Mouse (Mus musculus) lung, postnatal 0 days (tissue): ENCODE results near the gene Tmem150a. TPM values are rescaled to one million over a fixed set of nuclear protein-coding genes. Genes with fewer than 3 reads are reported as not detected.
A peak's percentile ranks its signal among the peaks of the same experiment; 100 is the strongest.

ENCODE experiments used
- ATAC-seq: fragments of 200-750 bp; cut with Nextera tagmentation; 2 replicates; pipeline ENCODE4 v1.8.0; 2017; ENCODE audit warnings: moderate library complexity
- DNase-seq: peaks from one replicate; pipeline ENCODE4 v3.0.0-alpha.2; 2016; ENCODE audit warnings: low spot score
- H3K27ac ChIP-seq: fragments of 300-500 bp; sonication (generic); 2 replicates; pipeline ENCODE4 v1.5.1; 2014; ENCODE audit warnings: antibody characterized with exemption, mild to moderate bottlenecking, low read length, mixed read lengths
- H3K27me3 ChIP-seq: fragments of 300-500 bp; sonication (generic); replicated peaks from 2 replicates; pipeline ENCODE4 v1.6.1; 2014; ENCODE audit warnings: low read length, mixed read lengths; ENCODE audit not compliant: insufficient read depth
- H3K36me3 ChIP-seq: fragments of 300-500 bp; sonication (generic); 2 replicates; pipeline ENCODE4 v1.6.1; 2014; ENCODE audit warnings: low read length, mixed read lengths; ENCODE audit not compliant: insufficient read depth
- H3K4me1 ChIP-seq: fragments of 300-500 bp; sonication (generic); 2 replicates; pipeline ENCODE4 v1.6.1; 2014; ENCODE audit warnings: antibody characterized with exemption, low read depth, low read length, mixed read lengths; ENCODE audit not compliant: insufficient read depth
- H3K4me2 ChIP-seq: fragments of 300-500 bp; sonication (generic); replicated peaks from 2 replicates; pipeline ENCODE4 v1.6.1; 2014; ENCODE audit warnings: low read depth, mild to moderate bottlenecking, low read length, moderate library complexity, mixed read lengths
- H3K4me3 ChIP-seq: fragments of 300-500 bp; sonication (generic); 2 replicates; pipeline ENCODE4 v1.5.1; 2014; ENCODE audit warnings: low read depth, low read length
- H3K9ac ChIP-seq: fragments of 300-500 bp; sonication (generic); replicated peaks from 2 replicates; pipeline ENCODE4 v1.6.1; 2014; ENCODE audit warnings: low read depth, mild to moderate bottlenecking
- H3K9me3 ChIP-seq: fragments of 300-500 bp; sonication (generic); 2 replicates; pipeline ENCODE4 v1.6.1; 2016; ENCODE audit warnings: low read length, mixed read lengths
- CTCF ChIP-seq: IDR thresholded peaks from 2 replicates; pipeline ENCODE4 v1.5.1; 2016; ENCODE audit warnings: antibody characterized with exemption, mild to moderate bottlenecking
- EP300 ChIP-seq: IDR thresholded peaks from 2 replicates; pipeline ENCODE4 v1.6.1; 2016; ENCODE audit warnings: antibody characterized with exemption, mild to moderate bottlenecking, control low read depth
- WGBS: fragments of 180-500 bp; shearing (Covaris S2); extraction: QIAGEN DNeasy Blood & Tissue Kit; methylation state at CpG from one replicate; pipeline ENCODE4 v1.1.7; 2014; 5-methylcytosine and 5-hydroxymethylcytosine counted together
- polyA plus RNA-seq: library from polyadenylated mRNA; unstranded; fragments of >200 nt; fragmentation: Nextera tagmentation; extraction: Ambion mirVana; gene quantifications from 2 replicates; pipeline ENCODE4 v1.2.1, GENCODE M21; 2015

Gene Tmem150a
- polyA plus RNA-seq, 1 experiment from 2014 or later = 17.6 TPM

DNA sequence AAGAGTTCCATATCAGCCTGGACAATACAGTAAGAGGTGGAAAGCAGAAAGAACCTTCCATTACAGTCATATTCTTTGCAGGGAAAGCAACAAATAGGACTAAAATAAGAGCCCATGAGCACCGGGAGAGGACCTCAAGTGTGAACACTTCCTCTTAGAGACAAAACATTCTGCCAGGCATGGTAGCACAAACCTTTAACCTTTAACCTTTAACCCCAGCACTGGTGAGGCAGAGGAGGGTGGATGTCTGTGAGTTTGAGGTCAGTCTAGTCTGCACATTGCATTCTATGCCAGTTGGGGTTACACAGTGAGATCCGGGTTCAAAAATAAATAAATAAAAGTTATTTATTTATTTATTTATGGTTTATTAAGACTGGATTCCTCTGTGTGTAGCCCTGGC lies 14.8 kb upstream of the Tmem150a start:
- DNase-seq (no peak), ATAC-seq (no peak)
- no peak overlapping the region for H3K27ac ChIP-seq
- TF ChIP-seq EP300 (no peak), CTCF (no peak)
- H3K9me3 ChIP-seq = no peaks in the 10 kb centered on the region
- 49% methylated on average over 2 of the region's 2 CpGs for WGBS
- no peak overlapping the region for H3K9ac ChIP-seq
- H3K4me3 ChIP-seq = no peak overlapping the region
- peaks cover 6% of the 10 kb centered on the region; the same call in 1 of the 2 replicates for H3K4me1 ChIP-seq
- H3K36me3 ChIP-seq = peaks cover 31% of the 10 kb centered on the region
- no peak overlapping the region for H3K4me2 ChIP-seq
- H3K27me3 ChIP-seq = no peaks in the 10 kb centered on the region

DNA sequence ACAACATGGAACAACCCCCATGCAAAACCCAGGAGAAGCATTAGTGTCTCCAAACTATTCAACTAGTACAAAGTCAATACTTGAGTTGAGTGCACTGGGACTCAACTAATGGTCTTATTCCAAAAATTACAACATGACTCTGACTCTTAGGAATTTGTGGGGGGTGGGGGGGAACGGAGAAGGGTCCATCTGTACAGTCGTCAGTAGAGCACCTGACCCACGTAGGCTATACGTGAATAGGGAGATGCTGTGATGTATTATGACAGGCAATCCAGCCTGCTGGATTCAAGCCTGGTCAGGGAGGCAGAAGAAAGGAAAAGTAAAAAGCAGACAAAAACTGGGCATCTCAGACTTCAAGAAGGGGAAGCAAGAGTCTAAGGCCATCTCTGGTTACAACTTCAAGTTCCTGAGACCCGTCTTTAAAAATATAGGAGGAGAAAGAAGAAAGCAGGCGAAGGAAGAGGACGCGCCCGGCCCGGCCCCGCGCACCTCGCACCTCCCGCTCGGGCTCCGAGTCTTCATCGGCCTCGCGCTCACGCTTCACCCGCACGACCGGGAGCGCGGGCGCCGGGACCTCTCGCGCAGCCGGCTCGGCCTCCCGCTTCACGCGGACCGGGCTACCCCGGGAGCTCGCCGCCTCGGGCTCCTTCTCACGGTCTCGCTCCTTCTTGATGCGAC lies 10.7 kb upstream of the Tmem150a start:
- TF ChIP-seq EP300 = no peak
- TF ChIP-seq CTCF = no peak
- peak; percentile 64 for DNase-seq
- WGBS = 0% methylated on average over 36 of the region's 42 CpGs
- H3K4me1 ChIP-seq = peaks cover 10% of the 10 kb centered on the region; the same call in 1 of the 2 replicates
- 0 out of 2 replicates have a peak, but pooled peaks cover 2% of the 10 kb centered on the region for H3K36me3 ChIP-seq
- no peaks in the 10 kb centered on the region for H3K27me3 ChIP-seq
- peak overlapping the region; percentile 85 for H3K9ac ChIP-seq
- peak; percentile 51 for ATAC-seq
- peak overlapping the region; percentile 90 for H3K27ac ChIP-seq
- peak overlapping the region; percentile 91 for H3K4me3 ChIP-seq
- peak overlapping the region; percentile 77 for H3K4me2 ChIP-seq
- H3K9me3 ChIP-seq = no peaks in the 10 kb centered on the region

DNA sequence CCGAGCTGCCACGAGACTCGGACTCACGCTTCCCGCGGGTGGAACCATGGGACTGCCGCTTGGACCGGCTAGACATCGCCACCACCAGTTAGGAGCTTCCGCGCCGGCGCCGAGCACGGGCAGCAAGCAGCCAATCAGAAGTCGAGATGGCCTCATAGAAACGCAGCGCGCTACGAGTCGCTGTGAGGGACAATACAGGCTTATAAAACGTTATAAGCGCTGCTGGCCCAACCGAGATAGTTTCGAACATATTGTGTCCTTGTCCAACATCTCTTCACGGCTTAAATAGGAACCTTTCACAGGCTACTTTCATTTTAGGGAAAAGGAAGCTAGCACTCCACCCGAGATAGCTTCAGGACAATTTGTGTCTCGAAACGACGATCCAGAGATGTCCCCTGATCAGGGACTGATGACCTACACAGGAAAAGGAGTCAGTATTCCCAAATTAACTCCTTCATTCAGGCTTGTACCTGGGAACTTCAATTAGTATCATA lies 10.1 kb upstream of the Tmem150a start, which contains the start of gene Usp39:
Gene Usp39 (minus strand): TSS at position 111 of the 494 bp plus-strand sequence.
- Histone ChIP-seq H3K27me3 (no peaks in the 10 kb centered on the region), H3K36me3 (no peaks in the 10 kb centered on the region), H3K9ac (peak within 1 kb of the TSS; percentile 85), H3K9me3 (no peaks in the 10 kb centered on the region), H3K4me3 (peak within 1 kb of the TSS; percentile 91), H3K4me2 (peak within 1 kb of the TSS; percentile 77), H3K4me1 (peaks cover 10% of the 10 kb centered on the region; the same call in 1 of the 2 replicates), H3K27ac (peak within 1 kb of the TSS; percentile 90)
- DNase-seq (peak; percentile 97), ATAC-seq (peak; percentile 86)
- WGBS = 3% methylated on average over 30 of the region's 30 CpGs
- TF ChIP-seq CTCF = peak; percentile 25; the same call in 1 of the 2 replicates
- TF ChIP-seq EP300 = no peak

DNA sequence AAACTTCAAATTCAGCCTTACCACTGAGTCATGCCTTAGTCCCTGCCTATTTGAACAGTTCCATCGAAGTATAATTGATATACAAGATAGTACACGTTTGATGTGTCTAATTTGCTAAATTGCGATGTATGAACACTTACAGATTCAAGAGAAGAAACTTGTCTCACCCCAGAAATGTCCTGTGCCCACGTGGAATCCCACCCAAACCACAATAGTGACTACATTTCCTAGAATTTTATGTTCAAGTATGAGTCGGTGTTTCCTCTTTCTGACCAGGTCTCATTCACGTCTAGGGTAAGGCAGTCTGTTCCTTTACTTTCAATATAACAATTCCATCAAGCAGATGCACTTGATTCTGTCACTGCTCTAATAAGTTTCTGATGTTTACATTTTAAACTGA lies 9.6 kb upstream of the Tmem150a start:
- no peak for ATAC-seq

DNA sequence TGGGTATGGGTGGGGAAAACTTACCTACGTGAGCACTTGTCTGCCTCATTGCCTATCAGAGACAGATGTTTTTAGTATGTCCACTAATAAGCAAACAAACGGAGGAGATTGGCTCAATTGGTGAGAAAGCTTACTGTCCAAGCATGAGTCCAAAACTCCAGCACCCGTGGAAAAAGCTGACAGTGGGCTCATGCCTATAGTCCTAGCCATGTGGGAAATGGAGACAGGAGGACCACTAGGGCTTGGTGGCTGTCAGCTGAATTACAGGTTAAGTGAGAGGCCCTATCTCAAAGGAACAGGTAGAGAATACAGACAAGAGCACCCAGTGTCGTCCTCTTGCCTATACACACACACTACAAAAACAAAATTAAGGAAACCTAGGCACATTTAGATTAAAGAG lies 9.0 kb upstream of the Tmem150a start:
- no peak for ATAC-seq
- H3K9ac ChIP-seq = no peak overlapping the region
- H3K27me3 ChIP-seq = no peaks in the 10 kb centered on the region
- peaks cover 10% of the 10 kb centered on the region; the same call in 1 of the 2 replicates for H3K4me1 ChIP-seq
- no peak for TF ChIP-seq EP300
- TF ChIP-seq CTCF = 0 out of 2 replicates have a peak, but pooled peaks have one; percentile 8
- no peaks in the 10 kb centered on the region for H3K36me3 ChIP-seq
- H3K4me2 ChIP-seq = no peak overlapping the region
- no peak overlapping the region for H3K4me3 ChIP-seq
- DNase-seq = no peak
- 74% methylated on average over 4 of the region's 4 CpGs for WGBS
- no peaks in the 10 kb centered on the region for H3K9me3 ChIP-seq
- no peak overlapping the region for H3K27ac ChIP-seq

More for the DNA sequence above, 9.6 kb upstream of the Tmem150a start:
- Histone ChIP-seq H3K9ac (no peak overlapping the region), H3K9me3 (no peaks in the 10 kb centered on the region), H3K4me2 (no peak overlapping the region; the same call in 1 of the 2 replicates), H3K4me3 (no peak overlapping the region), H3K36me3 (no peaks in the 10 kb centered on the region), H3K4me1 (peaks cover 10% of the 10 kb centered on the region; the same call in 1 of the 2 replicates), H3K27ac (no peak overlapping the region), H3K27me3 (no peaks in the 10 kb centered on the region)
- WGBS = 46% methylated on average over 6 of the region's 6 CpGs
- DNase-seq = no peak
- TF ChIP-seq CTCF (no peak), EP300 (no peak)

DNA sequence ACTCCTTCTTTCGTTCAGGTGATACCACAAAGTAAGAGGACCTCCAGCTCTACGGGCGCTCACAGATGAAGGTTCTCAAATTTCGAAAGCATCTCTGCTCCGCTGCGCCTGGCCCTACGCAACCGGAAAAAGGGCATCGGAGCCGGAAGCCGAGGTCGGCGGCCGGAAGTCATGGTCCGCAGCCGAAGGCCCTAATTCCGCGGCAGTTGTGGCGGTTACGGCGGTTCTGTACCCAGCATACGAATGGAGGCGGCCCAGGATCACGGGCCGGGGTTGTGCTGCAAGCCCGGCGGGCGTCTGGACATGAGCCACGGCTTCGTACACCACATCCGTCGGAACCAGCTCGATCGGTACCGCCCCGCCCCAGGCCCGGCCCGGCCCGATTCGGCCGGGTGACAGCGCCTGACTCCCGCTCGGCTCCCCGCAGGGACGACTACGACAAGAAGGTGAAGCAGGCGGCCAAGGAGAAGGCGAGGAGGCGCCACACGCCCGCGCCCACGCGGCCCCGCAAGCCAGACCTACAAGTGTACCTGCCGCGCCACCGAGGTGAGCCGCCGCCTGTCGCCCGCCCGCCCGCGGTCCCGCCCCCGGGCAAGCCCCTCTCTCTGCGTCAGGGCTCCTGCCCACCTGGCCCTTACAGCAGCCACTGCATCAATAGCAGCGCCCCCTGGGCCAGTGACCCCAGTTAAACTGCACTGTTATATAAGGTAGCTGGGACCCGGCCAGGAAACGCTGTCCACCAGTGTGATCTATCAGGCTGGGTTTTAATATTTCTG lies 7.9 kb upstream of the Tmem150a start, which contains the start of gene 0610030E20Rik:
Gene 0610030E20Rik (plus strand): TSS at position 152 of the 776 bp plus-strand sequence.
- Histone ChIP-seq H3K27me3 (no peaks in the 10 kb centered on the region), H3K36me3 (no peaks in the 10 kb centered on the region), H3K4me2 (peak within 1 kb of the TSS; percentile 86), H3K9ac (peak within 1 kb of the TSS; percentile 86), H3K27ac (peak within 1 kb of the TSS; percentile 92), H3K9me3 (no peaks in the 10 kb centered on the region), H3K4me1 (peaks cover 10% of the 10 kb centered on the region; the same call in 1 of the 2 replicates), H3K4me3 (peak within 1 kb of the TSS; percentile 62)
- WGBS = under 1% methylated on average over 57 of the region's 72 CpGs
- TF ChIP-seq CTCF (peak; percentile 41), EP300 (peak; percentile 29; the same call in 1 of the 2 replicates)
- ATAC-seq (peak; percentile 66), DNase-seq (peak; percentile 78)
